Mouse (Mus musculus) layer of hippocampus, adult 11-12 months (tissue): Measurements from ENCODE around the gene Wdr75.

ENCODE experiments used
- DNase-seq: peaks from one replicate; pipeline ENCODE4 v3.0.0; 2022; ENCODE audit warnings: low spot score

Gene Wdr75

GRCm38 (mm10) chr1:45837736-45838135 is 42.8 kb downstream of the Wdr75 start:
- DNase-seq: peak; percentile 34

GRCm38 (mm10) chr1:45838271-45838670 is 43.3 kb downstream of the Wdr75 start:
- DNase-seq: no peak

GRCm38 (mm10) chr1:45845466-45845865 is 50.5 kb downstream of the Wdr75 start:
- no peak for DNase-seq

- no peak for DNase-seq
Measured at GRCm38 (mm10) chr1:45858038-45858437, 63.1 kb downstream of the Wdr75 start.

DNA sequence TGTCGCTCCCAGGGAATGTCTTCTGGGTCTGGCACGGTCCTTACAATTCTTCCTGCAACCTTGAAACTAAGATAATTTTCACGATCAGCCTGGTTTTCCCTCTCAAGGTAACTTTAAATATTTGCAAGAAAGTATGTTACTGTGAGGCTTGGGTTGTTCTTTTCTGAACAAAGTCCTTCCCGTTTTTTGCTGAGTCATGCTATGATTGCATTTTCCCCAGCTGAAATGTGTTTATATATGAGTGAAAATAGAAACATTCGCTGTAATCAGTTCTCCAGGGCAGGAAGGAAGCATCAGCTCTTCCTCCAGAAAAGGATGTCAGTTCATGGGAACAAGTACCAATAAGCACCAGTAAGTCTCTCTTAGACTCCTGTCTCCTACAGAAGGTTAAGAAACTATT is 65.4 kb downstream of the Wdr75 start:
- no peak for DNase-seq

GRCm38 (mm10) chr1:45861162-45861561 is 66.2 kb downstream of the Wdr75 start:
- DNase-seq: no peak

DNA sequence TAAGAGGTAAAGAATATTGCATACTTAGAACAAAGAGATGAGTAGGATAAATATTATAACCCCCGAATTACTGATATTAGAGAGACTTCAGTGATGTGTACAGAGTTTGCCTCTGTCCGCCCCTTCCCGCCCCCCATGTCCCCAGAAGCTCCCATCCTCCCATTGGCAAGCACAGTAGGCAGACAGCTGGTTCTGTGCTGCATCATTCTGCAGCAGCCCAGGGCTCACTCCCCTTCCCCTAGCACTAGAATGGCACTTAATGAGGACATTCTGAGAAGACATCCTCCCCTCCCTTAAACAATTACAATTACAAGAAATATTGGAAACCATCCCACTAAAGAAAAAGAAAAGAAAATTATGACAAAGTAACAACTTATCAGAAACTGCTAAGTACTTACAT is 68.7 kb downstream of the Wdr75 start:
- DNase-seq: no peak

- DNase-seq: no peak
Measured at GRCm38 (mm10) chr1:45864564-45865014, 69.6 kb downstream of the Wdr75 start.

GRCm38 (mm10) chr1:45865316-45865715 is 70.3 kb downstream of the Wdr75 start:
- DNase-seq: no peak

GRCm38 (mm10) chr1:45865727-45866126 is 70.8 kb downstream of the Wdr75 start:
- DNase-seq: no peak

DNA sequence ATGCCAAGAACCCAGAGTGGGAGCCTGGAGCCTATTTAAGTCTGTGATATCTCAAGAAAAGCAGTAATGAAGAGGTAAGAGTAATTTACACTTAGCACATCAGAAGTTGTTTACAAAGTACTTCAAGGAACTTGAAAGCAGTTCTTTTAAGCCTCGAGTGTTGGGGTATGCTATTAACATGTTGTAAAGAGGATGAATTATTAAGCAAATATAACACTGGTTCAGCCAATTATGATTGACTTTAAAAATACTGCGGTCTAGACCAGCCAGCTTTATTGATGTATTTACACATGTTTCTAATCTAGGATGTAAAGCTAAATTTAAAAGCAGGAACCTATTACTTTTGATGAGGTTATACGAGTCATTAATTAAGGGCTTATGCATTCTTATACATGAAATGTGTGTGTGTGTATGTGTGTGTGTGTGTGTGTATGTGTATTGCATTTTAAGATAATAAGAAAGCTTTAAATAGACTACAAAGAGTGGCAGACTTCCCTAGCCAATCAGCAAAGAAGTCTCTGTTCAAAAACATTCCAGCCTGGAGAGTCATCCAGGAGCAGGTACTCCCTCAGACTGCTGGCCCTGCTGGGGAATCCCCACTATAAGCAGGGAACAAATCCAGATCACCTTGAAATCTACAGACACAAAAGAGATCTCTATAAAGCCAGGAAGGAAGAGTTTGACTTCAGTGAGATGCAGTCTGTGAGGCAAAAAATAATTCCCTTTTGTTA is 71.5 kb downstream of the Wdr75 start:
- DNase-seq: no peak

DNA sequence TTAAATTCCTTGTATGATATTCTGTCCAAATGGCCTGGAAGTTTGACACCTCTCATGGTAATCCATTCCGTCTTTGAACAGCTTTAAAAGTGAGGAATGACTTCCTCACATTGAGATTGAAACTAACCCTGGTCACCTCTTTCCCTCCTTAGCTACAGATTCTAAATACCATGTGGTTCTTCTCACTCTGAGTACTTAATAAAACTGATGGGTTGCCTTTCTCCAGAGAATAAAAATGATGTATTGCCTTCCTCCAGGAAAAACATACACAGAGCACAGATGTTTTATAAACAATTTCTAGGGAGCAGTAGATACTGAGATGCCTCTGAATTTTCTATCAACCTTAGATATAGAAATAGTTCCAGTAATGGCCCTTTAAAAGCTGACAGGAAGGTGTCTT is 73.1 kb downstream of the Wdr75 start:
- DNase-seq: no peak

DNA sequence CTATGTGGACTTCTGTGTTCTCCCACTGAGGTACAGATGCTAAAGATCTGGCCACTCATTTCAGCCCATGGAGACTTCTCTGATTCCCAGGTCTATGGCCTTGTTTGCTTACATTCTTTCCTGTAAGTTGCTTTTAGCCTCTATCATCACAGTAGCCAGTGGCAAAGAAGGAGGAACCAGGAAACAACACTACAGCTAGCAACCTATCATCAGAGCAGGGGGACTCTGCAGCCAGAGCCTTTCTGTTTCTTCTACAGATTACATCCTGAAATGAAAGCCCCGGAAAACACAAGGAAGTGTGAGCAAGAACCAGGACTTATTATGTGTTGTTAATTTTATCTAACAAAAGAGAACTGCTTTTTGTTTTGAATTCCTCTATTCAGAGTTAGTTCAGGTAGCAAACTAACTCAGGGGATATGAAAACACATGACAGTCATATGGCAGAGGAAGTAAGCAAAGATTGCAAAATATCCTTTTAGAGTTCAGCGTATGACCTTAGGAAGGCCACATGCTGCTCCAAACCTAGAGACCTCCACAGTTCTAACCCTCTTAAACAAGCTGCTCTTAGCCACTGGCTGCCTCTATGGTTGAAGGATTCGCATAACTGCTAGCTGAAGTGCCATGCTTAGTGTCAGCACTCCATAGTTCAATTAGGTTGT is 73.6 kb downstream of the Wdr75 start:
- no peak for DNase-seq
